Mouse (Mus musculus) layer of hippocampus, postnatal 14 days (tissue): ENCODE measurements around the gene Dclk1. TPM values are rescaled to one million over a fixed set of nuclear protein-coding genes. Genes with fewer than 3 reads are reported as not detected.
A peak's percentile ranks its signal among the peaks of the same experiment; 100 is the strongest.

Source experiments
- DNase-seq, 2 experiments: peaks; one replicate each; pipeline ENCODE4 v3.0.0; 2021 to 2022; ENCODE audit warnings: low spot score in 2 of 2, mixed read lengths in 1 of 2
- total RNA-seq, 2 experiments: library from RNA; stranded (reverse); gene quantifications; 2 replicates each; pipeline ENCODE4 v1.2.3; 2021

Gene Dclk1
- total RNA-seq, 2 experiments from 2014 or later = 580 to 665 TPM

GRCm38 (mm10) chr3:55571552-55572296 lies 329.6 kb downstream of the Dclk1 start:
- DNase-seq = peak; percentile 22 to 23

DNA sequence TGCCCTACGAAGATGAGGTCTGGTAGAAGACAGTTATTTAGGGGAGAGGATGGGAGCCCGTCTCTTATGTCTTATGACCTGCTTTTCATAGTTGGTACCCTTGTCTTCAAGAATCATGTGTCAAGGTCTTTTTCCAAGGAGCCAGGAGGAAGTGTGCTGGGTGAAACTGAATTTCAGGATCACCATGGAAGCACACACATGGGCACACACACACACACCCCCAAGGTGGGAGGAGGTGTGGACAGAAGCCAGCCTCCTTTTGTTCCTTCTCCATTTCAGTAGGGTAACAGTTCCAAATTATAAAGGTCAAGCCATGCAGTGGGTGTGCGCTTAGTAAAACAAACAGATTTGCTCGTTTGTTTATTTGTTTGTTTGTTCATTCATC lies 330.1 kb downstream of the Dclk1 start:
- DNase-seq = peak; percentile 15 to 16

DNA sequence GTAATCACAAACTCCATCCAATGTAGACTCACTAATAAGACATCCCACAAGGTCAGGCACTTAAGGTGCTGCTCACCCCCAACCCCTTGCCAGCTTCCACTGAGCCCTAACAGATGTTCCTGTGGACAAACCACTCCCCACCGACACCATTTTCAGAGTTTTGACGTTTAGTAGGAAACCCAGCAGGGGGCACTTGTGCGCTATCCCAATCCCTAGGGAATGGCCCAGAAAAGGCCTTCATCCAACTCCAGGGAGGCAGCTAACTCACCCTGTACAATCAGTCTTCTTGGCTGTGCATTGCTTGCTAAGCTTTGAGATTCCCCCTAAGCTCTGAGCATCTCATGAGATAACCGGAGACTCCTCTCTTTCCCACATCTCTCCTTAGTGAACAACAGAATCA lies 331.8 kb downstream of the Dclk1 start:
- peak; percentile 34 to 41 for DNase-seq

GRCm38 (mm10) chr3:55587434-55587971 lies 345.3 kb downstream of the Dclk1 start:
- DNase-seq = no peak

- no peak for DNase-seq
Observed at GRCm38 (mm10) chr3:55587972-55588946, 346.1 kb downstream of the Dclk1 start.

Other genes with a start within 250 kb of the Dclk1 start
- gene Ccna1, start 186.9 kb upstream of the Dclk1 start, total RNA-seq = 1 to 10 TPM; 2.2 to 3.7 TPM
- 10 to 100 TPM; 24.6 to 27.0 TPM for gene Spg20, start 130.3 kb upstream of the Dclk1 start, total RNA-seq
- gene Ccdc169, start 105.0 kb upstream of the Dclk1 start, total RNA-seq = not detected
- gene Sohlh2, start 60.3 kb upstream of the Dclk1 start, total RNA-seq = not detected
- not detected for gene Gm21954, start 229.8 kb downstream of the Dclk1 start, total RNA-seq